Mouse (Mus musculus): ENCODE results near the gene Slc36a1.

DNA sequence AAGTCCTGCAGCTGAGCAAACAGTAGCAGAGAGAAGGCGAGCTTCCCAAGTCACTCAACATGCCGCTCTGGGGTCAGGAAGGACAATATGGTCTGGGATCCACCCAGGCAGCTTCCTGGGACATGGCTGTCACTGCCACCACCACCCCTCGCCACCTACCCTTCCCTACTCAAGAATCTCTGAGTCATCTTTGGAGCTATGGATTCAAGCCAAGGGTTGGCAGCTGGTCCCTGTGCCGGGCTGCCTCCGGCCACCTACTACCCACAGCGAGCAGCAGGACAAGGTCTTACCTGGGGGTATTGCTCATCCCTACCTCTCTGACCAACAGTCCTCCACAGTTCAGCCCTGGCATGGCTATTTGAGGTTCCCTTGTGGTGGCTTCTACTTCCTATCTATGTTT is 70.6 kb downstream of the Slc36a1 start:
- TF ChIP-seq CTCF (IDR thresholded peaks at IDR 0.05; ENCODE audit: low read depth) (no peak), EP300 (optimal IDR thresholded peaks at IDR 0.05) (no peak)

Data from stomach, postnatal 0 days (tissue).